Mouse (Mus musculus) intestine, embryonic 16.5 days (tissue): ENCODE measurements at regions not wholly inside any gene's neighbourhood (a gene's known extent, or its start where the extent isn't known, plus 50 kb on each side); places are given as distances from the start of the nearest gene placed in this dataset.

ENCODE experiments used
- ATAC-seq: fragments of 200-750 bp; cut with Nextera tagmentation; 2 replicates; pipeline ENCODE4 v1.8.0; 2017; ENCODE audit warnings: moderate TSS enrichment, moderate library complexity
- H3K27ac ChIP-seq: fragments of 300-500 bp; sonication (generic); 2 replicates; pipeline ENCODE4 v1.5.1; 2014; ENCODE audit warnings: mild to moderate bottlenecking, low read length
- H3K27me3 ChIP-seq: fragments of 300-500 bp; sonication (generic); replicated peaks from 2 replicates; pipeline ENCODE4 v1.6.1; 2014; ENCODE audit warnings: low read length, control low read depth, mixed read lengths; ENCODE audit not compliant: control insufficient read depth, insufficient read depth
- H3K36me3 ChIP-seq: fragments of 300-500 bp; sonication (generic); 2 replicates; pipeline ENCODE4 v1.6.1; 2014; ENCODE audit warnings: low read length, control low read depth; ENCODE audit not compliant: control insufficient read depth, insufficient read depth
- H3K4me1 ChIP-seq: fragments of 300-500 bp; sonication (generic); 2 replicates; pipeline ENCODE4 v1.6.1; 2014; ENCODE audit warnings: low read length, control low read depth, mixed read lengths; ENCODE audit not compliant: control insufficient read depth, insufficient read depth
- H3K4me2 ChIP-seq: fragments of 300-500 bp; sonication (generic); 2 replicates; pipeline ENCODE4 v1.6.1; 2014; ENCODE audit warnings: low read depth, low read length, control low read depth
- H3K4me3 ChIP-seq: fragments of 300-500 bp; sonication (generic); 2 replicates; pipeline ENCODE4 v1.5.1; 2014; ENCODE audit warnings: mild to moderate bottlenecking, low read length
- H3K9ac ChIP-seq: fragments of 300-500 bp; sonication (generic); 2 replicates; pipeline ENCODE4 v1.6.1; 2014; ENCODE audit warnings: low read depth, low read length
- H3K9me3 ChIP-seq: fragments of 300-500 bp; sonication (generic); 2 replicates; pipeline ENCODE4 v1.6.1; 2016; ENCODE audit warnings: low read length, control low read depth; ENCODE audit not compliant: control insufficient read depth
- WGBS: fragments of 180-500 bp; shearing (Covaris S2); extraction: QIAGEN DNeasy Blood & Tissue Kit; methylation state at CpG from one replicate; pipeline ENCODE4 v1.1.7; 2014; 5-methylcytosine and 5-hydroxymethylcytosine counted together

DNA sequence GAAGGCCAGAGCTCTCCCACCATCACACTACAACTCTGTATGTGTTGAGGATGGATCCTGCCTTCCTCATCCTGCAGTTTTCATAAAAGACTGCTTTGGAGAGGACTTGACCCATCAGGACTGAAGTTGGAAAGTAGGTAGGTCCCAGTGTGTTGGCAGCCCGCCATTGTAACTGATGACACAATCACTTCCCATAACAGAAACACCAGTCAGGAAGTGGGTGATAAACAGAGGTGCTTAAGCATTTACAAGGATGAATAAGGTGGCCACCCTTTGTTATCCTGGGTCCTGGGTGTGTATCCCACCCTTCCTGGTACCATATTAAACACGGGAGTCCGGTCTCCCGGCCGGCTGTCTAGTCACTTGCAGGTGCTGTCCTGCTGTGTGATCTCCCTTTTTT lies 118.3 kb downstream of the Snx10 start:
- Histone ChIP-seq H3K9ac (no peak overlapping the region), H3K4me2 (no peak overlapping the region), H3K36me3 (no peaks in the 10 kb centered on the region), H3K9me3 (no peaks in the 10 kb centered on the region), H3K4me3 (no peak overlapping the region), H3K27ac (no peak overlapping the region), H3K4me1 (no peaks in the 10 kb centered on the region), H3K27me3 (no peaks in the 10 kb centered on the region)
- 78% methylated on average over 5 of the region's 5 CpGs for WGBS
- ATAC-seq, result no peak

DNA sequence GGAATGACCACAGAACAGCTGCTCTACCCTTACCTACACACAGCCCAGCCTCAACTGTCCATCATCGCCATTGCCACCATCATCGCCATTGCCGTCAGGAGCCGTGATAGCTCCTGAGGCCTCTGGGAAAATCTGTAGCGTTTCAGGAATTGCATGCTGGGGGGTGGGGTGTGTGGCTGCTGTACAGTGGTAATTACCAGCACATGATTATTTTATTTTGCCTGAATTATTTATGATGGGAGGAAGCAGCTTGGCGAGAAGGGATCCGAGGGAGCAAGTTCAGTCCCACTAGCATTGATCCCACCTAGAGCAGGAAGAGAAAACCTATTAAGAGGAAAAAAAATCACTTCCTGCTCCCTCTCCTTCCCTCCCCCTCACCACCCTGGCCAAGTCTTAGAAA lies 125.1 kb downstream of the Snx10 start:
- Histone ChIP-seq H3K27ac (no peak overlapping the region), H3K4me3 (no peak overlapping the region), H3K36me3 (no peaks in the 10 kb centered on the region), H3K9me3 (no peaks in the 10 kb centered on the region), H3K4me1 (no peaks in the 10 kb centered on the region), H3K4me2 (no peak overlapping the region), H3K9ac (no peak overlapping the region), H3K27me3 (no peaks in the 10 kb centered on the region)
- ATAC-seq, result no peak
- WGBS, result 81% methylated on average over 7 of the region's 7 CpGs

DNA sequence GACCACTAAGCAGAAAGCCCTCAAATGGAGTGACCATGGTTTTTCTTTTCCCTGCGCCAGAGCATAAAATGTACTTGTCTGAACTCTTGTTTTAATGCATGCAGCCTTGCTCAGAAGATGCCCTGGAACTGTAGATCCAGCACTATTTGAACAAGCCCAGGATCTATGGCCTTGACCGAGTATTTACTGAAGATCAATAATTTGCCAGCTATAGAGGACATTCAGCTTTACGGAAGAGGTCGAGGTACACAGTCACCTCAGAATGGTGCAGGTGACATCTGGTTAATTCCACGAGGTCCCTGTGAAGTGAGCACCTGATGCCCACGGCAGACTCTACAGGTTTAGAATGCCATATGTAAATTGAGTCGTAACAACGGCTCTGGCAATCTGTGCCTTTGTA lies 130.1 kb downstream of the Snx10 start:
- WGBS, result 74% methylated on average over 8 of the region's 8 CpGs
- H3K4me3 ChIP-seq, result no peak overlapping the region
- no peak overlapping the region for H3K4me2 ChIP-seq
- no peaks in the 10 kb centered on the region for H3K4me1 ChIP-seq
- H3K27ac ChIP-seq, result no peak overlapping the region
- no peaks in the 10 kb centered on the region for H3K27me3 ChIP-seq
- H3K9me3 ChIP-seq, result 0 out of 2 replicates have a peak, but pooled peaks cover 2% of the 10 kb centered on the region
- no peak overlapping the region for H3K9ac ChIP-seq
- H3K36me3 ChIP-seq, result no peaks in the 10 kb centered on the region
- ATAC-seq, result no peak

DNA sequence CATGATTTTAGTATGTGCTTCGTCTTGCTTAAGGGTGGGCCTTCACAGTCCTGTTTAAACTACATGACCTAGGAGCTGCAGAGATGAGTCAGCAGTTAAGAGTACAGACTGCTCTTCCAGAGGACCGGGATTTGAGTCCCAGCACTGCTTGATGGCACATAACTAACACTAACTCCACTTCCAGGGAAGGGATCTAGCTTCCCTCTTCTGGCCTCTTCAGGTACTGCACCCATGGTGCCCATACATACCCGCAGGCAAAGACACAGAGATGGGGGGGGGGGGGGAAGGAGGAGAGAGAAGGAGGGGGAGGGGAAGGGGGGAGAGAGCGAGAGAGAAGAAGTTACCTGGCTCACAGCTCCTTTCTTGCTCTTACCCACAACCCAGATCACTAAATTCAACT lies 131.3 kb downstream of the Snx10 start:
- Histone ChIP-seq H3K4me1 (no peaks in the 10 kb centered on the region), H3K9ac (no peak overlapping the region), H3K9me3 (0 out of 2 replicates have a peak, but pooled peaks cover 2% of the 10 kb centered on the region), H3K36me3 (no peaks in the 10 kb centered on the region), H3K27ac (no peak overlapping the region), H3K27me3 (no peaks in the 10 kb centered on the region), H3K4me2 (no peak overlapping the region), H3K4me3 (no peak overlapping the region)
- WGBS, result 97% methylated on average over 4 of the region's 4 CpGs
- no peak for ATAC-seq

DNA sequence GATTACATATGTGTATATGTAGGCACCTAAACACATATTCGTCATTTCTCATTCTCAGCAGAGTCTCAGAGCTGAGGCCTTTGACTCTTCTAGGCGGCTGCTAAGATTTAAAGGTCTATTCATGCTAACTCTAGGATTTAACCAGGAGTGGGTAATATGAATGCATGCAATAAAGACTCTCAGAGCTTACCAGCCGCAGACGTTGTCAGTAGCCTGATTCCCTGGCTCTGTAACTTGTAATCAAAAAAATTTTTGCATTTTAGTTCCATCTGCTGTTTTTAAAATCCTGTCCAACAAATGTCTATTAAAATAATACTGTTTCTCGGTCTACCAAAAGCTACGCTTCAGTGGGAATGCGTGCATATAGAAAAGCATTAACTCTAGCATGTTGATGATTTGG lies 132.4 kb downstream of the Snx10 start:
- H3K27me3 ChIP-seq, result no peaks in the 10 kb centered on the region

DNA sequence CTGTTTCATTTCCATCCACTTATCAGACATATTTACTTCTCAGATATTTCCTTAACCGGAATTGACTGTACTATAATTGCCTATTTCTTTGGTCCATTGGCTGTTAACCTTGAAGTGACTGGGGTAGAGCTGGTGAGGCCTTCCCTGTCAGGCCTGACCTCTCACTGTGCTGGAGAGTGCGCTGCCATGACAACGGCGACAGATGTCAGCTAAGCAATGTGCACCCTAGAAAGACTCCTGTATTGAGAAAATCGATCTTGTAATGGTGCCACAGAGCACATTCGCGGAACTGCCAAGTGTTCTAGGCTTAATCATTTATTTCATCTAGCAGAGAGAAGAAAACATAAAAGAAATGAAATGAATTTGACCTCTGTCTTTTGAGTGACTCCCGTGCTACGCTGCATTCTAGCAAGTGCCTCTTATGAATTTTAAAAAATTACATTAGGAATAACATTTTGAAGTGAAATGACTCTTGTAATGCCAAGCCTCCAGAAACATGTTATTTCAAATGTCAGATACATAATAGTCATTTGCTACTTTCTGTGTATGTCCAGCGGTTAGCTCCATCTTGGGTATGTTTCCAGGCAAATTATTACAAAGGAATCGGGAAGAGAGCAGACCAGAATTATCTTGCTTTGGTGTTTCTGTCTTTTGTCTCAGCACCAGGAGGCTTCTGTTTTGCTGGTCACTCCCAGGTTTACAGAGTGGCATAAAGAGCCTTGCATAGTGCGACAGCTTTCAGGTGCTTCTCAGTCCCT lies 133.4 kb downstream of the Snx10 start:
- Histone ChIP-seq H3K4me3 (no peak overlapping the region), H3K9me3 (0 out of 2 replicates have a peak, but pooled peaks cover 2% of the 10 kb centered on the region), H3K4me2 (no peak overlapping the region), H3K27ac (no peak overlapping the region), H3K27me3 (no peaks in the 10 kb centered on the region), H3K9ac (no peak overlapping the region), H3K4me1 (no peaks in the 10 kb centered on the region), H3K36me3 (no peaks in the 10 kb centered on the region)
- ATAC-seq, result no peak
- WGBS, result 63% methylated on average over 12 of the region's 12 CpGs

More for the DNA sequence above, 132.4 kb downstream of the Snx10 start:
- Histone ChIP-seq H3K9ac (no peak overlapping the region), H3K4me1 (no peaks in the 10 kb centered on the region), H3K4me3 (no peak overlapping the region), H3K36me3 (no peaks in the 10 kb centered on the region), H3K9me3 (0 out of 2 replicates have a peak, but pooled peaks cover 2% of the 10 kb centered on the region), H3K4me2 (no peak overlapping the region), H3K27ac (no peak overlapping the region)
- whole genome bisulfite sequencing, result 63% methylated on average over 7 of the region's 7 CpGs
- no peak for ATAC-seq

DNA sequence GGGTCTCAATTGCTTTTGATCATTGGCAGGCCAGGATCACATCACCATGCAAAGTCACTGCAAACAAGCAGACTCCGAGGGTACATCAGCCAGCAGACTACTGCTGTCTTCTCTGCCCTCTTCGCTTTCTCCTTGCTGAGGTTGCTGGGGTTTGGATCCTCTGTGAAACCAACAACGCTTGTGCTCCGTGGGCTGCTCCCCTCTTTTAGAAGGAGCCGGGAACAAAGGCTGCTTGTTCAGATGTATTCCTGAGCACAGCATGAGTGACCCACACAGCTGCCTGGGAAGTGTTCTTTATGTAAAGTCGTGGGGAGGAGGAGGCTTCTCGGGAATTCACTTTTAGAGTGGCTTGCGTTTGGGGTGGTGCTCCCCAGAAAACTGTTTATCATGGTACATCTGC lies 134.7 kb downstream of the Snx10 start:
- WGBS, result 33% methylated on average over 8 of the region's 8 CpGs
- H3K4me1 ChIP-seq, result no peaks in the 10 kb centered on the region
- no peak overlapping the region for H3K4me2 ChIP-seq
- no peak overlapping the region for H3K9ac ChIP-seq
- H3K9me3 ChIP-seq, result 0 out of 2 replicates have a peak, but pooled peaks cover 5% of the 10 kb centered on the region
- H3K4me3 ChIP-seq, result no peak overlapping the region
- no peak overlapping the region for H3K27ac ChIP-seq
- ATAC-seq, result no peak
- no peaks in the 10 kb centered on the region for H3K36me3 ChIP-seq
- H3K27me3 ChIP-seq, result no peaks in the 10 kb centered on the region

DNA sequence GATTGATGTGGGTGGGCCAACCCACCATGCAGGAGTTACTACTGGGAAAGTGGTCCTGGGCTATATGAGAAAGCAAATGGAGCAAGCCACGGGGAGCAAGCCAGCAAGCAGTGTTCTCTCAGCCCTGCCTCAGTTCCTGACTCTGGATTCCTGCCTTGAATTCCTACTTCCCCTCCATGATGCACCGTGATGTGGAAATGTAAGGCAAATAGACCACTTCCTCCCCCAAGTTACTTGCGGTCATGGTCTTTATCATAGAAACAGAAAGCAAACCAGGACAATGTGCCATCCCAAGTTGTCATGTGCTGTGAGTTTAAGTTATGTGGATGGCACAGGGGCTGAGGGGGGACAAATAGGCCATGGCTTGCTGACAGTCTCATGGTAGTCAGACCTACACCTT lies 139.5 kb downstream of the Snx10 start:
- Histone ChIP-seq H3K4me3 (no peak overlapping the region), H3K9me3 (peaks cover 14% of the 10 kb centered on the region; the same call in 1 of the 2 replicates), H3K4me1 (no peaks in the 10 kb centered on the region), H3K9ac (no peak overlapping the region), H3K27me3 (no peaks in the 10 kb centered on the region), H3K27ac (no peak overlapping the region), H3K4me2 (no peak overlapping the region), H3K36me3 (no peaks in the 10 kb centered on the region)
- 83% methylated on average over 3 of the region's 3 CpGs for WGBS
- no peak for ATAC-seq

DNA sequence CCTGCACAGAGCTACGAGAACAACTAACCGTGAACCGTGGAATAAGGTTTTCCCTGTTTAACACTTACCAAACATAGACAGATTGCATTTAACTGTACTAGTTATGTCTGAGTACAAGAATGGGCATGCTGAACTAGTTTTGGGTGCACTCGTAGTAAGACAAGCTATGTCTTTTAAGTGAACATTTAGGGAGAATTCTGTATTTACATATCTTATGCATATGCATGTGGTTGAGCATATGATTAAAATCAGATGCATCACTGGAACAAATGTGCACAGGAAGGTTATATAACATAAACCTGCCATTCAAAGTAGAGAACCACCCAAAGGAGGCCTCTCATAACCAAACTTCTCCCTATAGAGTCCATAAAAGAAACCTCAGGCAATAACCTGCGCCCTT lies 140.3 kb downstream of the Snx10 start:
- Histone ChIP-seq H3K9ac (no peak overlapping the region), H3K4me1 (no peaks in the 10 kb centered on the region), H3K4me2 (no peak overlapping the region), H3K4me3 (no peak overlapping the region), H3K36me3 (no peaks in the 10 kb centered on the region), H3K27ac (no peak overlapping the region), H3K27me3 (no peaks in the 10 kb centered on the region), H3K9me3 (peaks cover 14% of the 10 kb centered on the region; the same call in 1 of the 2 replicates)
- no peak for ATAC-seq
- WGBS, result 95% methylated on average over 5 of the region's 5 CpGs

DNA sequence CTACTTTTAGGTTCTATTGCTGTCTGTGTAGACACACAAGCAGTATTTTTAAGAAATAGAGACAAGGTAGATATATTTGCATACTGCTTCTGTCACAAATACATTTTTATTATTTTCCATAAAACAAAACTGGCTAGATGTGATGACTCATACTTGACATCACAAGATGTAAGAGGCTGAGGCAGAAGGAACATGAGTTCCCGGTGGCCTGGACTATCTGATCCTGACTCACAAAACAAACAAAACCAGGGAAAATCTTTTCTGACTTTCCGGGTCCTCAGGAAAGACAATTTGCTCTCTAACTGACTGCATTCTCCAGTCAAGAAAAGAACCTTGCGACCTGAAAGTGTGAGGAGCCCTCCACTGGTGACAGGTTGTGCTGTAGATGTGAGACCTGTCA lies 143.3 kb downstream of the Snx10 start:
- H3K4me1 ChIP-seq, result no peaks in the 10 kb centered on the region
- H3K27me3 ChIP-seq, result no peaks in the 10 kb centered on the region
- no peaks in the 10 kb centered on the region for H3K36me3 ChIP-seq
- WGBS, result 46% methylated on average over 3 of the region's 3 CpGs
- H3K27ac ChIP-seq, result no peak overlapping the region
- H3K9me3 ChIP-seq, result peaks cover 14% of the 10 kb centered on the region; the same call in 1 of the 2 replicates
- no peak overlapping the region for H3K9ac ChIP-seq
- H3K4me3 ChIP-seq, result no peak overlapping the region
- H3K4me2 ChIP-seq, result no peak overlapping the region
- ATAC-seq, result no peak
